Mouse (Mus musculus): Measurements from ENCODE around the gene Tspyl1. TPM values are rescaled to one million over a fixed set of nuclear protein-coding genes. Genes with fewer than 3 reads are reported as not detected.
"Not testable (repeated sequence)": the region's sequence is repeated elsewhere in the genome, so short reads cannot be mapped to it uniquely, and the experiment has no call there.

The Tspyl1 gene
- polyA plus RNA-seq, 1 experiment from 2014 or later = 70.1 TPM

GRCm38 (mm10) chr10:34244745-34245144 lies 37.2 kb upstream of the Tspyl1 start:
- H3K4me2 ChIP-seq (ENCODE audit: low read length) = no peak overlapping the region
- no peak overlapping the region for H3K27ac ChIP-seq
- WGBS = 59% methylated on average over 5 of the region's 5 CpGs
- no peaks in the 10 kb centered on the region for H3K27me3 ChIP-seq (ENCODE audit: insufficient read depth, low read length)
- no peak overlapping the region for H3K9ac ChIP-seq (ENCODE audit: low read depth, low read length)
- no peaks in the 10 kb centered on the region for H3K4me1 ChIP-seq (replicated peaks; ENCODE audit: insufficient read depth, low read length)
- H3K36me3 ChIP-seq (ENCODE audit: insufficient read depth, low read length) = no peaks in the 10 kb centered on the region
- H3K9me3 ChIP-seq (replicated peaks; ENCODE audit: low read length) = no peaks in the 10 kb centered on the region
- no peak for ATAC-seq (replicated peaks; ENCODE audit: low FRiP score, low read depth)
- TF ChIP-seq CTCF (IDR thresholded peaks at IDR 0.05; ENCODE audit: low read depth) = no peak
- H3K4me3 ChIP-seq (replicated peaks; ENCODE audit: low read depth, low read length) = no peak overlapping the region
- peak; percentile 53 for DNase-seq (ENCODE audit: low spot score)

GRCm38 (mm10) chr10:34246106-34246505 lies 35.9 kb upstream of the Tspyl1 start:
- Histone ChIP-seq H3K27me3 (ENCODE audit: insufficient read depth, low read length) (no peaks in the 10 kb centered on the region), H3K9me3 (replicated peaks; ENCODE audit: low read length) (no peaks in the 10 kb centered on the region), H3K9ac (ENCODE audit: low read depth, low read length) (no peak overlapping the region), H3K4me3 (replicated peaks; ENCODE audit: low read depth, low read length) (no peak overlapping the region), H3K4me2 (ENCODE audit: low read length) (no peak overlapping the region), H3K36me3 (ENCODE audit: insufficient read depth, low read length) (no peaks in the 10 kb centered on the region), H3K27ac (no peak overlapping the region), H3K4me1 (replicated peaks; ENCODE audit: insufficient read depth, low read length) (no peaks in the 10 kb centered on the region)
- no peak for DNase-seq (ENCODE audit: low spot score)
- ATAC-seq (replicated peaks; ENCODE audit: low FRiP score, low read depth) = no peak
- WGBS = 69% methylated on average over 2 of the region's 2 CpGs
- TF ChIP-seq CTCF (IDR thresholded peaks at IDR 0.05; ENCODE audit: low read depth) = no peak

- DNase-seq (ENCODE audit: low spot score) (peak; percentile 55), ATAC-seq (replicated peaks; ENCODE audit: low FRiP score, low read depth) (no peak)
- Histone ChIP-seq H3K36me3 (ENCODE audit: insufficient read depth, low read length) (no peaks in the 10 kb centered on the region), H3K27ac (no peak overlapping the region), H3K9ac (ENCODE audit: low read depth, low read length) (no peak overlapping the region), H3K4me1 (replicated peaks; ENCODE audit: insufficient read depth, low read length) (no peaks in the 10 kb centered on the region), H3K9me3 (replicated peaks; ENCODE audit: low read length) (no peaks in the 10 kb centered on the region), H3K27me3 (ENCODE audit: insufficient read depth, low read length) (no peaks in the 10 kb centered on the region), H3K4me3 (replicated peaks; ENCODE audit: low read depth, low read length) (no peak overlapping the region), H3K4me2 (ENCODE audit: low read length) (no peak overlapping the region)
- WGBS = 25% methylated on average over 3 of the region's 3 CpGs
- no peak for TF ChIP-seq CTCF (IDR thresholded peaks at IDR 0.05; ENCODE audit: low read depth)
Measured at GRCm38 (mm10) chr10:34247757-34248156, 34.2 kb upstream of the Tspyl1 start.

- Histone ChIP-seq H3K27me3 (ENCODE audit: insufficient read depth, low read length) (no peaks in the 10 kb centered on the region), H3K27ac (no peak overlapping the region), H3K9me3 (replicated peaks; ENCODE audit: low read length) (no peaks in the 10 kb centered on the region), H3K4me2 (ENCODE audit: low read length) (no peak overlapping the region), H3K4me1 (replicated peaks; ENCODE audit: insufficient read depth, low read length) (no peaks in the 10 kb centered on the region), H3K4me3 (replicated peaks; ENCODE audit: low read depth, low read length) (no peak overlapping the region), H3K9ac (ENCODE audit: low read depth, low read length) (no peak overlapping the region), H3K36me3 (ENCODE audit: insufficient read depth, low read length) (no peaks in the 10 kb centered on the region)
- 59% methylated on average over 2 of the region's 2 CpGs for WGBS
- no peak for TF ChIP-seq CTCF (IDR thresholded peaks at IDR 0.05; ENCODE audit: low read depth)
- DNase-seq (ENCODE audit: low spot score) = no peak
- no peak for ATAC-seq (replicated peaks; ENCODE audit: low FRiP score, low read depth)
Measured at GRCm38 (mm10) chr10:34249594-34249993, 32.4 kb upstream of the Tspyl1 start.

- not testable (repeated sequence) for ATAC-seq (replicated peaks; ENCODE audit: low FRiP score, low read depth); H3K4me1 ChIP-seq (replicated peaks; ENCODE audit: insufficient read depth, low read length); H3K9ac ChIP-seq (ENCODE audit: low read depth, low read length); H3K4me3 ChIP-seq (replicated peaks; ENCODE audit: low read depth, low read length); H3K9me3 ChIP-seq (replicated peaks; ENCODE audit: low read length); H3K27ac ChIP-seq; H3K36me3 ChIP-seq (ENCODE audit: insufficient read depth, low read length); H3K4me2 ChIP-seq (ENCODE audit: low read length); DNase-seq (ENCODE audit: low spot score); H3K27me3 ChIP-seq (ENCODE audit: insufficient read depth, low read length)
- 83% methylated on average over 9 of the region's 9 CpGs for WGBS
Measured at GRCm38 (mm10) chr10:34252833-34253232, 29.2 kb upstream of the Tspyl1 start.

GRCm38 (mm10) chr10:34265106-34265505 lies 16.9 kb upstream of the Tspyl1 start:
- DNase-seq (ENCODE audit: low spot score) (no peak), ATAC-seq (replicated peaks; ENCODE audit: low FRiP score, low read depth) (no peak)
- H3K4me1 ChIP-seq (replicated peaks; ENCODE audit: insufficient read depth, low read length) = no peaks in the 10 kb centered on the region
- no peak overlapping the region for H3K4me3 ChIP-seq (replicated peaks; ENCODE audit: low read depth, low read length)
- H3K27ac ChIP-seq = no peak overlapping the region
- WGBS = 81% methylated on average over 4 of the region's 4 CpGs
- H3K9me3 ChIP-seq (replicated peaks; ENCODE audit: low read length) = no peaks in the 10 kb centered on the region
- no peaks in the 10 kb centered on the region for H3K36me3 ChIP-seq (ENCODE audit: insufficient read depth, low read length)
- H3K4me2 ChIP-seq (ENCODE audit: low read length) = no peak overlapping the region
- no peaks in the 10 kb centered on the region for H3K27me3 ChIP-seq (ENCODE audit: insufficient read depth, low read length)
- H3K9ac ChIP-seq (ENCODE audit: low read depth, low read length) = no peak overlapping the region
- no peak for TF ChIP-seq CTCF (IDR thresholded peaks at IDR 0.05; ENCODE audit: low read depth)

- no peak overlapping the region for H3K4me3 ChIP-seq (replicated peaks; ENCODE audit: low read depth, low read length)
- H3K4me2 ChIP-seq (ENCODE audit: low read length) = no peak overlapping the region
- no peaks in the 10 kb centered on the region for H3K9me3 ChIP-seq (replicated peaks; ENCODE audit: low read length)
- no peak for ATAC-seq (replicated peaks; ENCODE audit: low FRiP score, low read depth)
- no peak for TF ChIP-seq CTCF (IDR thresholded peaks at IDR 0.05; ENCODE audit: low read depth)
- no peaks in the 10 kb centered on the region for H3K4me1 ChIP-seq (replicated peaks; ENCODE audit: insufficient read depth, low read length)
- no peak for DNase-seq (ENCODE audit: low spot score)
- 66% methylated on average over 5 of the region's 5 CpGs for WGBS
- no peak overlapping the region for H3K27ac ChIP-seq
- no peaks in the 10 kb centered on the region for H3K36me3 ChIP-seq (ENCODE audit: insufficient read depth, low read length)
- no peak overlapping the region for H3K9ac ChIP-seq (ENCODE audit: low read depth, low read length)
- no peaks in the 10 kb centered on the region for H3K27me3 ChIP-seq (ENCODE audit: insufficient read depth, low read length)
Measured at GRCm38 (mm10) chr10:34267312-34268070, 14.5 kb upstream of the Tspyl1 start.
